Mouse (Mus musculus) urinary bladder, postnatal 25 days (tissue): ENCODE measurements around the gene AW011738.

Experiments
- DNase-seq: peaks from one replicate; pipeline ENCODE4 v3.0.0; 2022; ENCODE audit warnings: low spot score

AW011738 gene

GRCm38 (mm10) chr4:156249567-156249966 lies 46.5 kb downstream of the AW011738 start:
- no peak for DNase-seq

- no peak for DNase-seq
Measured at GRCm38 (mm10) chr4:156251081-156251480, 48.0 kb downstream of the AW011738 start.

- no peak for DNase-seq
Measured at GRCm38 (mm10) chr4:156252140-156252539, 49.0 kb downstream of the AW011738 start.

- no peak for DNase-seq
Measured at GRCm38 (mm10) chr4:156252619-156253018, 49.5 kb downstream of the AW011738 start.

GRCm38 (mm10) chr4:156253043-156253442 lies 49.9 kb downstream of the AW011738 start:
- DNase-seq, result no peak

- no peak for DNase-seq
Measured at GRCm38 (mm10) chr4:156254361-156255077, 51.4 kb downstream of the AW011738 start.
